Mouse (Mus musculus): ENCODE data around the gene Ssbp1. TPM values are rescaled to one million over a fixed set of nuclear protein-coding genes. Genes with fewer than 3 reads are reported as not detected.

Gene Ssbp1
- 48.6 TPM for polyA plus RNA-seq (2017; shearing (Covaris generic))

DNA sequence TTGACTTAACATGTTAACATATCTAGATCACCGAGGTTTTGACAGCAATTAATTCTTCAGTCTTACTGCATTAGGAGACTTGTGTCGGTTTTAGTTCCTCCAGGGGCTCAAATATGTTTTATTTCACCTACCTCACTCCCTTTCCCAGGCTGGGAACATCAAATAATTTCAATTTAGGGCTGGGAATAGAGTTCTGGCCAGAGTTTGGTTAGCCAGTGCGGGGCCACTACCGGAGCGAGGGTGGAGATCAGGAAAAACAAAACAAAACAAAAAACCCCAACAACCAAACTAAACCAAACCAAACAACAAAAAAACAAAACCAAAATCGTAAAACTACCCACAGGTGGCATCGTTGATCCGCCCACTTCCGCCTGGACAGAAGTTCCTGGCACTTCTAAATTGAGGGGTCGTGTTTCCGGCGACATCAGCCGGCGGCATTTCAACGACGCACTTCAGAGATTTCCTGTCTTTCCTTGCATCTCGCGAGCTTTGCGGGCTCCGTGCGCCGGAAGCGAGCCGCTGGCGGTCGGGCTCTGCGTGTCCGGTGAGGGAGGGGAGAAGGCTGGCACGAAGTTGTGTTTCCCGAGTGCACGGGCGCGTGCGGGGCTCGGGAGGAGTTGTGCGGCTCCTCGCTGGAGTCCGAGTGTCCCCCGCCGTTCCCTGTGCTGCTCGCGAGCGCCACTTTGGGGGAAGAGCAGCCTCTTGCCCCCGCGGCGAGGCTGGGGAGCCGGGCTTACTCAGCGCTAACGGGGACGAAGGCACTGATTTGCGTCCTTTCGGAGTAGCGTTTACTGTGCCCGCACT is at the start of gene Ssbp1:
Gene Ssbp1 (plus strand): TSS at position 437 of the 804 bp plus-strand sequence.

DNA sequence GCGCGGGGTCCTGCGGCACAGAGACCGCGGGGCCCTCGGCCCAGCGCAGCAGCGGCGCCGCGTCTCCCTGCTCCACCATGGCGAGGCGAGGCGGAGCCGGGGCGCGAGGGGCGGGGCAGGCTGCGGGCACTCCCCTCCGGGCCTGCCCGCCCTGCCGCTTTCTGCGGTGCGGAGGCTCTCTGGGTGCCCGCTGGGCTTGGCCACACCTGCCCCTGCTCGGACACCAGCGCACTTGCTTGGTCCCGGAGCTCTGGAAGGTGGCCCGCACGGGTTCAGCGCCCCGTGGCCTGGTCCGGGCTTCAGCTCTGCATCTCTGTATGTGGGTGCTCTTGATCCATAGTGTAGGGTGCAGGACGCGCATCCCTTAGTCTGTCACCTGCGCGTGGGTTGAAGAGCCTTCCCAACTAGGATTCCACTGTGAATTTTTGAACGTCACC is 35.1 kb upstream of the Ssbp1 start, which contains the start of gene E330009J07Rik:
Gene E330009J07Rik (minus strand): TSS at position 89 of the 437 bp plus-strand sequence.

DNA sequence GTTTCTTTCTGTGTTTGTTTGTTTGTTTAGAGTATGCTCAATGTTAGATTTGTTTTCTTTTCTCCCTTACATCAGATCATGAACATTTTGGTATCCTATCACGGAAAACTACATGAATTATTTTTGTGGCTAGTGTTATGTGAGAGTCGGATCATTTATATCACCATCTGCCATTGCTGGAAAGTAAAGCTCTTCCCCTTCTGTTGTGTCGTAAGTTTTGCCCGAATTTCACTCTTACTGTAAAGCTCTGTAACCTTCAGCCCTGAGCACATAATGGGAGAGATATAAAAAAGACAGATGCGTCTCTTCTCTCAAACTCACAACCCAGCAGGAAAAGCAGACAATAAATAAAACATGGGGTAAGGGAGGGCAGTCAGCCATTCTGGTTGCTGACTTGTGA is 32.2 kb upstream of the Ssbp1 start, which contains the start of gene Wee2:
Gene Wee2 (plus strand): TSS at position 153 of the 400 bp plus-strand sequence.

DNA sequence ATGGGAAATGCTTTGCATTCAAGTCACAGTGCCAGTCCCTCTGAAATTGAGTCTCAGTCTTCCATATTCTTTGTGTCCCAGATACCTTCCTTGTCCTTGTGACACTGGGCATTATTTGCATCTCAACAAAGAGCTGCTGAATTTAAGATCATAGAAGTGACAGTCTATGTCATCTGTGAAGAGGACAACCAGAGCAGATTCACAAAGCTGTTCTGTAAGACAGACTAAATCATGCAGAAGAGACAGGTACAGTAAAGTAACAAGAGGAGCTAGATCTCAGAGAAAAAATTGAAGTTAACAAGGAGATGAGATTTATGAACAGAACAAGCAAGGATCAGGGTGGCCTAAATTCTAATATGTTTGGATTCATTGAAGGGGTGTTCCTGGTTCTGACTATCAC is 19.8 kb downstream of the Ssbp1 start, which contains the start of gene Tas2r137:
Gene Tas2r137 (plus strand): TSS at position 301 of the 400 bp plus-strand sequence.

DNA sequence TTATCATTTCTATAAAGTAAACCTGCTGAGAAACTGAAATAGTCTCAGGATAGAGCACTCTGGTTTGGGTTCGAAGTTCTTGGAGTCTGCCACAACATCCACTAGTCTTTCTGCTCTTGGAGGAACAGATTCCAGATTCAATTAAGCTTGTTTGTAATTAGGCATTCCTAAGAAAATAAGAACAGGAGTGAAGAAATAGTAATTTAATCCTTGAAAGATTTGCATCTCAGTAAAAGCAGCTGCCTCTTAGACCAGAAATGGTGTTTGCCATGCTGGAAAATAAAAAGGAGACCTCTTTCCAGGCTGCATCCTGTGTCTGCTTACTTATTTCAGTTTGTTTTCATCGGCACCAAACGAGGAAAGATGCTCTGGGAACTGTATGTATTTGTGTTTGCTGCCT is 22.1 kb downstream of the Ssbp1 start, which contains the start of gene Tas2r108:
Gene Tas2r108 (plus strand): TSS at position 301 of the 400 bp plus-strand sequence.

DNA sequence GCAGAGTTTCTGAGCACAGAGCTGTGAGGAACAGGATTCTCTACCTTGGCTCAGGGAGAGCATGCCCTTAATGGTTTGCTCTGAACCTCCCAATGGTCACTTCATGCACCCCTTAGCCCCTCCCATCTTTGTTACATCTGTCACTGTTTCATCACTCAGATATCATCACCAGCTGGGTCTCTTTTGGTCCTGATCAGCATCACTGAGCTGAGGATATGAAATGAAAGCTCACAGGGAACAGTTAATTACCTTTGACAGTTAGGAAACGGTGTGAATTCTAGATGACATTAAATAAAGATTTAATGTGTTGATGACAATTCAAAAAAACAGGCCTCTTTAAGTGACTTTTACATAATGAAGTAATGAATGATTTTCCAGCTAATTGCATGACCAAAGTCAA is 48.3 kb downstream of the Ssbp1 start, which contains the start of gene Prss37:
Gene Prss37 (minus strand): TSS at position 101 of the 400 bp plus-strand sequence.

Other genes starting within 250 kb of the Ssbp1 start
- gene Agk, start 146.2 kb upstream of the Ssbp1 start, polyA plus RNA-seq (2017; shearing (Covaris generic)) = 35.0 TPM
- 24.0 TPM for gene E330009J07Rik, start 35.2 kb upstream of the Ssbp1 start, polyA plus RNA-seq (2017; shearing (Covaris generic))
- 0.15 TPM for gene Wee2, start 32.3 kb upstream of the Ssbp1 start, polyA plus RNA-seq (2017; shearing (Covaris generic))
- gene Tas2r137, start 19.9 kb downstream of the Ssbp1 start, polyA plus RNA-seq (2017; shearing (Covaris generic)) = not detected
- not detected for gene Tas2r108, start 22.2 kb downstream of the Ssbp1 start, polyA plus RNA-seq (2017; shearing (Covaris generic))
- not detected for gene Prss37, start 48.2 kb downstream of the Ssbp1 start, polyA plus RNA-seq (2017; shearing (Covaris generic))
- not detected for gene Olfr461, start 83.7 kb downstream of the Ssbp1 start, polyA plus RNA-seq (2017; shearing (Covaris generic))
- gene Olfr460, start 98.1 kb downstream of the Ssbp1 start, polyA plus RNA-seq (2017; shearing (Covaris generic)) = 0.15 TPM
- gene Clec5a, start 114.5 kb downstream of the Ssbp1 start, polyA plus RNA-seq (2017; shearing (Covaris generic)) = not detected
- gene Tas2r138, start 142.0 kb downstream of the Ssbp1 start, polyA plus RNA-seq (2017; shearing (Covaris generic)) = not detected
- not detected for gene Mgam, start 157.5 kb downstream of the Ssbp1 start, polyA plus RNA-seq (2017; shearing (Covaris generic))

Measured in effector memory CD4-positive, alpha-beta T cell, adult 5 months (primary cell).